Mouse (Mus musculus) right cerebral cortex, adult 18-20 months (tissue): Measurements from ENCODE around the gene Shmt1.

Experiments used
- DNase-seq: peaks from one replicate; pipeline ENCODE4 v3.0.0; 2022; ENCODE audit warnings: mixed read lengths

Shmt1 gene

DNA sequence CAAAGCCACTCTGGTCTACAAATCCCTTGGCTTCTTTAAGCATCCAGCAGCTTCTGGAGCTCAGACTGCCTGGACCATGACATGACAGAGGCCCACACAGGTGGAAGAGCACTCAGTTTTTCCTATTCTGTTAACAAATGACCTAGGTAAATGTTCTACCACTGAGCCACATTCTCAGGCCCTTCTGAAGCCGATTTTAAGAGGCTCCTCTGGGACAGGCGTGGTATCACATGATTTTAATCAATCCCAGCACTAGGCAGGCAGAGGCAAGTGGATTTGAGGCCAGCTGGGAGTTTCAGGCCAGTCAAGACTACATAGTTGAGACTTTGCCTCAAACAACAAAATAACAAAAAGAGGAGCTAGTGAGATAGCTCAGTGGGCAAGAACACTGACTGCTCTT is 21.0 kb downstream of the Shmt1 start:
- DNase-seq: no peak

DNA sequence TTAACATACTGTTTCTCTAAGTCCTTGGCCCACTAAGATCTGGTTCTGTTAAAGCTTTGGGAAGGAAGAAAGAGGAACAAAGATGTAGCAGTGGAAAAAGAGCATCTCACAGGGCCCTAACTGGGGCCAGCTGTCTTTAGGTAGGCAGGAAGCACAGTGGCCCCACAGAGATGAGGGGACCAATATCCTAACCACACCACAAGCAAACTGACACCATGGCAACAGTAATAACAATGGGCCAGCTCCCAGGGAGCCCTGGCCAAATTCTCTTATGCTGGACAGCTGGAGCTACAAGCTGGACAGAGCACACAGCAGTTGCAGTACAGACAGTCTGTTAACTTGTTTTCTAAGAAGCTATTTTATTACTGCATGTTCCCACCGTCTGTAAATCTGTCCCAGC is 23.9 kb downstream of the Shmt1 start:
- DNase-seq: no peak

DNA sequence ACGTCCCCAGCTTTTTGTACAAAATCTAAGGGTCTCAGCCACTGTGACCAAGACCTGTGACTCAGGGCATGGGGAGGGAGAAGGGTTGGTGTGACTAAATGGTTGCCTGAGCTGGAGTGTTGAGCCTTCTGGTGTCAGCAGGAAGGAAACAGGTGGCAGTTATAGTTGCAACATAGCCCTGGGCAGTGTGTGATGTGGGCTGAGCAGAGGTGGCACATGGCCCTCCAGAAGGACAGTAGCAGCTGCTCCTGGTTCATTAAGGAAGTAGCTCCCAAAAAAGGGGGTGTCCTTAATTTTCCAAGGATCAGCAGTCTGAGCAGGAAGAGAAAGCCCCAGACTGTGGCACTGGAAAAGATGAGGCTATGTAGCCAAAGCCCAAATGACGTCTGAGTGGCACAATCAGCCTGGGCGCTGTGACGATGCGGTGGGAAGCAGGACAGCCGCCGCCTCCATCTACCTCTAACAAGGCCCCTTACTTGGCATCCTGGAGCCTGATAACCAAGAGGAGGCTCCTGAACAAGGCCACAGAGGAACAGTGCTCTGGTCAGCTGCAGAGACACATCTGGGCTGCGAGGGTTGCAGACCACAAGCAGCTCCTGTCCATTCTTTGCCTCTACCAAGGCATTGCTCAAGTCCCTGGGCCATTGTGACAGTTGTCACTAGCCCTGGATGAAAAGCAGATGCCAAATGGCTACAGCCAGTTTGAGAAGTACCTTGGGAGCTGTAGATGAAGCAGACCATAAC is 27.2 kb downstream of the Shmt1 start:
- no peak for DNase-seq

DNA sequence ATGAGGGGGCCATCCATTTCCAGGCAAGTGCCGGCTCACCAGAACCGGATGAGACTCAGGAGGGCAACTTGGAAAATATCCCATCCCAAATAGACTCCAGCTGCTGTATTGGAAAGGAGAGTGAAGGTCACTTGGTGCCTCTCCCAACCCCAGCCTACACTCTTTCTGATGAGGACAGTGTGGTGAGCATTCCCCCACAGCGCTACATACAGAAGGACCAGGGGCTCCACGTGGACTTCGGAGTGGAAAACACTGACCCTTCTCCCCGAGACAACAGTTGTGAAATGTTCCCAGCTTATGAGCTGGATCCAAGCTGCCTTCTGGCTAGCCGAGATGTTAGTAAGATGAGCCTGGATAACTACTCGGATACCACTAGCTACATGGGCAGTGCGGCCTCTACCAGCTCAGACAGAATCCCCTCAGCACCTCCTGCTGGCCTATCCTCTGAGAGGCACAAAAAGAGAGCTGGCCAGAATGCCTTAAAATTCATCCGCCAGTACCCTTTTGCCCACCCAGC is 31.8 kb downstream of the Shmt1 start:
- no peak for DNase-seq

DNA sequence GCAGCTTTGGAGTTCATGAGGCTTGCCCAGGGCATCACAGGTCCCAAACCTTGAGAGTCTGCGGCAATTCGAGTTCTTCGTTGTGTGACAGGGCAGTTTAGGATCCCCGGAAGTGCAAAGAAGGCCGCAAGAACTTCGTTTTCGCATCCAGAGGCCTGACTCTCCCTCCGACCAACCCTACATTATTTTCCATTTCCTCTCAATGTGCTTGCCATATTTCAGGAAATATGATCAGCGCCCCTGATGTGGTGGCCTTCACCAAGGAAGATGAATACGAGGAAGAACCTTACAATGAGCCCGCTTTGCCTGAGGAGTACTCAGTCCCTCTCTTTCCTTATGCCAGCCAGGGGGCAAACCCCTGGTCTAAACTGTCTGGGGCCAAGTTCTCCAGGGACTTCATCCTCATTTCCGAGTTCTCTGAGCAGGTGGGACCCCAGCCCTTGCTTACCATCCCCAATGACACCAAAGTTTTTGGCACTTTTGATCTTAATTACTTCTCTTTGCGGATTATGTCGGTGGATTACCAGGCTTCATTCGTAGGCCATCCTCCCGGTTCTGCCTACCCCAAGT is 33.6 kb downstream of the Shmt1 start:
- no peak for DNase-seq

DNA sequence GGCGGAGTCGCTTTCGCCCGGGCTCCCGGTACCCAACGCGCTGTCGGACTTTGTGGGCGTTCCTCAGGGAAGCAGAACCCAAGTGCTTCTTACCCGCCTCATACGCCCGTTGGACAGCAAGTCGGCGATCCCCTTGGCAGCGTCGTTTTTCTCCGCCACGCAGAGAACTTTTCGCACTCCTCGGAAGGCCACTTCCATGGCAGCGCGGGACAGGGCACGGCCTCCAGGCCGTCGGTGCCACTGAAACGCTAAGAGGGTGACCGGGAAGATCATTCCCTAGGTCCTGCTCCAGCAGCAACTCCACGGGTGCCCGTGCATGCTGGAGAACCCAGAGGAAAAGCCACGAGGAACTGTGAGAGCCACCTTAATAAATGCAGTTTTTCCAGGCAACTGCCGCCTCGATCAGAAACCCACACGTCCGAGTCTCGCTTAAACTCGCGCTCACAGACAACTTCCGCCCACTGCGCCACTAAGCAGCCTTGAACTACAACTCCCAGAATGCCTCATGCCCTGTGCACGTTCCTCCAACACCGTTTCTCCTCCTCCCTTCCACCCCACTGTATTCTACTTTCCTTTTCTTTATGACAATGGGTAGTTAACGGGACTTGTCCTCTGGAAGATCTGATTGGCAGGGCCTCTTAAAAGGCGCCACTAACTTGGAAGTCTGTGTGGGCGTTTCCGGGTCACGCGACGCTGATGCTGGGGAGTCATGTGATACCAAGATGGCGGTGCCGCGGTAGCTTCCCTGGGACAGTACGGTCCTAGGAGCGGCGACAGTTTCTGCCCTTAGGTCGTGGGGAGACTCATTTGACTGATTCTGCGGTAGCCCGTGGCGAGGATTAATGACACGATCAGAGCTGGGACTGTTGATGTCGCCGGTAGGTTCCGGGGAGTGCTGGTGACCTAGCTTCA is 34.4 kb downstream of the Shmt1 start, which contains the start of the genes Top3a and Smcr8:
Top3a (minus strand) TSS at position 537 of the 912 bp plus-strand sequence.
Smcr8 (plus strand) TSS at position 696 of the 912 bp plus-strand sequence.
- DNase-seq: peak; percentile 89

DNA sequence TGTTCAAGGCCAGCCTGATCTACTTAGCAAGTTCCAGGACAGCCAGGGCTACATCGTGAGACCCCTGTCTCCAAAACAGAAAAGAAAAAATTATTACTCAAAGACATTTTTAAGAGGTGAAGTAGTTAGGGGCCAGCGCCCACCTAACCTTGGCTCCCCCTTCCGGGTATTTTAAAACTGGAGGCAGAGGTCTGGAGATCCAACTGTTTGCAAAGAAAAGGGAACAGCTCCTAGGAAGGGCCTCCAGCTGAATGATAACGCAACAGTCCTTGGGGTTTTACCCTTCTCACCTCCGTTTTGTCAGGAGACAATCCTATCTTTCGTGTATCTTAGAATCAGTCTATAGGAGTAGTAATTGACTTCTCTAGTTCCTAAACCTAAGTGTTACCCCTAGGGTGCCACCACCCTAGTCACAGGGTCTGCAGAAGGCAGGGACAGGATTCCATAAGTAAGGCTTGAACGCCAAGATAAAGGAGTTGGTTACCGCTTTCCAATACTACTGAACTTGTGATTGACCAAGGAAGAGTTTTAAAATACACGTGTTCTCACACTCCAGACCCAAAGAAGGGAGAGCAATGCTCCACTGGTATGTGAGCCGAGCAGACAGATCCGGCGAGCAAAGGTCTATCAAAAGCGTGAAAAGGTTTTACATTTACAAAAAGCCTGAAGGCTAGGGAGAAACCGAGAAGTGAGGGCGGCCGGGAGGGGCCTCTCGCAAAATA is 35.2 kb downstream of the Shmt1 start:
- no peak for DNase-seq

DNA sequence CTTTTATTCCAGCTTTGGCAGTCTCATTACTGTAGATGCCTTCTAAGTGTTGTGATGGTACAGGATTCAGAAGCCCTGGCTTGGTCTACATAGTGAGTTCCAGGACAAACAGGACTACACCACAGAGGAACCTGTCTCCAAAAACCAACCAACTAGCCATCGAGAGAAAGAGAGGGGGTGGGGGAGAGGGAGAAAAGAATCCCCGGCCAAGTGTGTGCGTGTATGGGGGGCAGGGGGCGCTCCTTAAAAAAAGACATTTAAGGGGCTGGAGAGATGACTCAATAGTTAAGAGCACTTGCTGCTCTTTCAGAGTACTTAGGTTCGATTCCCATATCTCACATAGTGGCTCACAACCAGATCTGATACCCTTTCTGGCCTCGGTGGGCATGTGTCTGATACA is 35.9 kb downstream of the Shmt1 start:
- DNase-seq: no peak

DNA sequence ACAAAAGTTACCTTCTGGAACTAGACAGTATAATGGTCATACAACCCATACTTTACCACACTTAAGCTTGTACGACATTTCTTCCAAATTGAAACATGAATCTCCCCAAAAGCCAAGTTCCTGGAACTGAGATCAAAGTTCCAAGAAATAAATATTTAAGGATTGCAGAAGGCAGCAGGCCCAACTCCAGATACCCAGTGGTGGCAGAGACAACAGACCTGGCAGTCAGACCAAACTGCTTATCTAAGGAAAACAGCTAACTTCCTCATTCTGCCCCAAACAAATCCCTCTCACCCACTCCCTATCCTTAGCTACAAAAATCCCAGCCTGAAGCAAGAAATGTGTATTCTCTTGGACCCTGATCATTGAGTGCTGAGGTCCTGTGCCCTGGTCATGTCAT is 36.7 kb downstream of the Shmt1 start:
- DNase-seq: no peak

DNA sequence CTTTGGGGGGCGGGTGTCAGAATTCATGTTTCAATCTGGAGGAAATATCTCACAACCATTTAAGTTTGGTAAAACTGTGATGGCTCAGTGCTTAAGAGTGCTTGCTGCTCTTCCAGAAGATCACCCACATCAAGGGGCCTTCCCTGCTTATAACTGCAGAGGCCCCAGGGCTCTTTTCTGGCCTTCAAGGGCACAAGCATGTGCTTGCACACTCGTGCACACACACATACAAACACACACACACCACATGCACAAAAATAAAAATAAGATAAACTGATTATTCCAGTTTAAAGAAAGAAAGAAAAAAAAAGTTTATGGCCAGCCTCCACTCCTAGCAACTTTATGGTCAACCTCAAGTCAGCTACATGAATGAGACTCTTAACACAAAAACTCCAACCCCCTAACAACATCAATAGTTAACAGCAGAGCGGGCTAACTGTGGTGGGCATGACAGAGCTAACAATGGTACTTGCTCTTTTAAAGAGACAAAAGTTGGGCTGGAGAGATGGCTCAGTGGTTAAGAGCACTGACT is 37.3 kb downstream of the Shmt1 start:
- DNase-seq: no peak

DNA sequence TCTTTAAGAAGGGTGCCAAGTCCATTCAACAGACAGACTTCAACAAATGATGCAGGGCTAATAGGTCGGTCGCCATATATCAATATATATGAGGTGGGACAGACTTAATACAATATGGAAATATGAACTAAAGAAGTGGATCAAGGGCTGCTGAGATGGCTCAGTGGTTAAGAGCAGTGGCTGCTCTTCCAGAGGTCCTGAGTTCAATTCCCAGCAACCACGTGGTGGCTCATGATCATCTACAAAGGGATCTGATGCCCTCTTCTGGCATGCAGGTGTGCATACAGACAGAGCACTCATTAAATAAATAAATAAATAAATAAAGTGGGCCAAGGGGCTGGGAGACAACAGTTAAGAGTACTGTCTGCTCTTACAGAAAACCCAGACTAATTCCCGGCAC is 39.4 kb downstream of the Shmt1 start:
- DNase-seq: no peak

DNA sequence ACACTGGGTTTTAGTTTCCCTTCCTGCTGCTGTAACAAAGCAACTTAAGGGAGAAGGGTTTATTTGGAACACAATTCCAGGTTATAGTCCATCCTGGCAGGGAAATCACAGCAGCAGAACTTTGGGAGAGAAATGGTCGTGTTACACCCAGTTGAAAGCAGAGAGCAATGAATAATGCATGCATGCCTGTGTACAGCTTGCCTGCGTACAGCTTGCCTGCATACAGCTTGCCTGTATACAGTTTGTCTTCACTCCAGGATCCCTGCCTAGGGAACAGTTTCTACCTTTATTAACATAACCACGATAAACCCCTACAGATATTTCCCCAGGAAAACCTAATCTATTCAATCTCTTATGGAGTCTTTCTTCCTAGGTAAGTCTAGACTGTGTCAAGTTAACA is 40.7 kb downstream of the Shmt1 start:
- no peak for DNase-seq

DNA sequence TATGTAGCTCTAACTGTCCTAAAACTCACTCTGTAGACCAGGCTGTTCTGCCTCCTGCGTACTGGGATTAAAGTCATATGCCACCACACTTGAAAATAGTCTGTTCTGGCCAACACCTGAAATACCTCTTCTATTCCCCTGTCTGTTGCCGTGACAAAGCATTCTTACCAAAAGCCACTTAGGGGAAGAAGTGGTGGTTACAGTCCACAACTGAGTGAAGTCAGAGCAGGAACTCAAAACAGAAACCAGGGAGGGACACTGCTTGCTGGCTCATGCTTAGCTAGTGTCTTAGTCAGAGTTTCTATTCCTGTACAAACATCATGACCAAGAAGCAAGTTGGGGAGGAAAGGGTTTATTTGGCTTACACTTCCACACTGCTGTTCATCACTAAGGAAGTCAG is 42.2 kb downstream of the Shmt1 start:
- no peak for DNase-seq

DNA sequence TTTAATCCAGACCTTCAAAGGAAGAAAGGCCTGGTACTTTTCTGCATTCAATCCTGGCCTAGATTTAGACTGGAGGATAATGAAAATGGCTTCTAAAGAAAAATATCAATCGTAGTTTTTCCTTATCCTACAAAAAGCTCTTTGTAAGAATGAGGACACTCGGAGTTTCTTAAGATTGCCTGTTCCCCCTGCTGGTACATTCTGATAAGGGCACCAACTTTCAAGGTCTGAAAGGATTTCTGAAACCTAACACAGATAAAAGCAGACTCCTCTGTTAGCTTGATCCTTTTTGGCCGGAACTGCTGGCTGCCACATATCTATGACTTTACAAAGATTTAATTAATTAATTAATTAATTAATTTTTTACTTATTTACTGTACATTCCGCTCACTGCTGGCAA is 44.5 kb downstream of the Shmt1 start:
- DNase-seq: no peak

DNA sequence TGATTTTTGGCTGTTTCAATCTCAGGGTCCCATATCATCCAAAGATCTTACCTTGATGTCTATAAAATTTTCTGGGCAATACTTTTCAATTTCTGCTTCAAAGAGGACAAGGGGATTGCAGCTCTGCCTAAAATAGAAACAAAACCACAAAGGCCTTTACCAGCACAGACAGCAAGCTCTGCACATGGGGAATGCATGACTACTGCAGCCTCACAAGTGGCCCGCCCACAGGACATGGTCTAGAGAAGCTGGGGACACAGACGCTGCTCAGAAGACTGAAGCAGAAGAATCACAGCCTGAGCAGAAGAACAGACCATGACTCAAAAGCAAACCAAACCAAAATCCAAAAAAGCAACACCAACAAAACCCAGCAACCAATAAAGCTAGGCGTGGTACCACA is 49.8 kb downstream of the Shmt1 start:
- DNase-seq: no peak

DNA sequence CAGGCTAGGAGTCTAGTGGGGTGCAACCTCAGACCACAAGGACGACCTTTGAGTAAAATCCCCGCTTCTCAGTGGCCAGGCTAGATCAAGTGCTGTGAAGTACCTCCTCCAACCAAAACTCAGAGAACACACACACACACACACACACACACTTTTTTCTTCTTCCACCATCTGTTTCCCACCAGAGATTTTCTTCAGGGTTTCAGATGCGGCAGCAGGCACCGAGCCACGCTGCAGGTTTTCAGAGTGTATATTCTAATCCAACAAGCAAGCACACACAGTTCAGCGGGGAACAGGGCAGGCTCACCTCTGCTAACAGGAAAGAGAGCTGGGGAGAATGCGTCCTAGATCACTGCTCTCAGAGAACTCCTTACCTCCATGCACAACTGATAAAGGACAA is 55.9 kb downstream of the Shmt1 start:
- DNase-seq: no peak

DNA sequence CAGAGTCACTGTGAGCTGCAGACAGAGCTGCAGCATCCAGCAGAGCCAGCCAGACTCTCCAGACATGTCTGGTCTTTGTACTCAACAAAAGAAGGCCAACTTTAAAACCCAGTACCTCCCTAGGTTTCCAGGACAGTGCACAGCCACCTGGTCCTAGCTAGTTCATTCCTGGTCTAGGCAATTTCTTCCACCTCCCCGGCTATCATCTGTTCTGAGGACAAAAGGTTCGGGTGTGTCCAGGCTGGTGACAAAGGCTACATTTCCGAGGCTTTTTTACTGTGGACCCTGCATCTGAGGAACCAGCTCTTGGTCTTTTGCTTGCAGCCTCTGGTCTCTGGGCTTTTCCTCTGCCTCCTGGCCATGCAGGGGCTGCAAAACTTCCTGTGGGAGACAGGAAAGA is 71.2 kb downstream of the Shmt1 start:
- DNase-seq: no peak
